Mouse (Mus musculus) embryonic stem cell, embryonic (primary cell): ENCODE data around the gene Pdzd7.

Source experiments
- CTCF ChIA-PET, 4 experiments: fragments of 300-600 bp in 2 of 4; fragments of 350-600 bp in 2 of 4; sonication (Branson Sonifier 250); formaldehyde crosslinking; loops; one replicate each; lab custom pipeline; 2022; ENCODE audit warnings: inconsistent platforms in 2 of 4; lab: Charles Lee
- POLR2A ChIA-PET, 4 experiments: fragments of 300-600 bp in 2 of 4; fragments of 350-600 bp in 2 of 4; sonication (Branson Sonifier 250); formaldehyde crosslinking; loops; one replicate each; lab custom pipeline; 2022; ENCODE audit warnings: antibody characterized with exemption in 4 of 4, inconsistent platforms in 1 of 4; lab: Charles Lee

Pdzd7 gene

GRCm38 (mm10) chr19:45067758-45068510 lies 22.4 kb upstream of the Pdzd7 start:
- ChIA-PET POLR2A (interaction anchor here in 2 of 4 experiments (0.7 to 1.8 kb wide), 5 partner anchors 7 to 93 kb away, joined by 3 to 6 read pairs (median 4); partner anchors contain the start of genes Kazald1 (in 1 of the 2) and Sfxn3 (in 1 of the 2)), CTCF (interaction anchor here in 2 of 4 experiments (0.9 to 2.8 kb wide), 5 partner anchors 9 to 93 kb away, joined by 3 to 13 read pairs (median 4); partner anchors contain the start of gene Sfxn3 (in 1 of the 2))

GRCm38 (mm10) chr19:45067170-45067569 lies 21.7 kb upstream of the Pdzd7 start:
- ChIA-PET POLR2A (interaction anchor here in 2 of 4 experiments (0.7 to 1.8 kb wide), 6 partner anchors 8 to 94 kb away, joined by 3 to 6 read pairs (median 4); partner anchors contain the start of genes Kazald1 (in 1 of the 2) and Sfxn3 (in 1 of the 2)), CTCF (interaction anchor here in 2 of 4 experiments (0.9 to 2.8 kb wide), 4 partner anchors 9 to 94 kb away, joined by 3 to 13 read pairs (median 4); partner anchors contain the start of gene Sfxn3 (in 1 of the 2))

- POLR2A ChIA-PET, result interaction anchor here (0.6 to 3.7 kb wide), 13 partner anchors 10 to 134 kb away, joined by 3 to 59 read pairs (median 4); partner anchors contain the start of genes Kazald1 (in 4 of the 4) and Slf2 (in 1 of the 4)
- CTCF ChIA-PET, result interaction anchor here (0.5 to 5.3 kb wide), 33 partner anchors 9 to 953 kb away, joined by 3 to 62 read pairs (median 6); partner anchors contain the start of genes Kazald1 (in 3 of the 4), Sfxn3 (in 2 of the 4), Lzts2 (in 1 of the 4) and Pdzd7 (in 1 of the 4)
Observed at GRCm38 (mm10) chr19:45065226-45065625, 19.7 kb upstream of the Pdzd7 start.

- POLR2A ChIA-PET, result interaction anchor here (0.5 to 3.7 kb wide), 16 partner anchors 10 to 245 kb away, joined by 3 to 59 read pairs (median 3); partner anchors contain the start of genes Kazald1 (in 3 of the 4) and Sfxn3 (in 1 of the 4)
Observed at GRCm38 (mm10) chr19:45063565-45064292, 18.2 kb upstream of the Pdzd7 start.

GRCm38 (mm10) chr19:45058841-45059240 lies 13.3 kb upstream of the Pdzd7 start:
- POLR2A ChIA-PET, result interaction anchor here (0.5 to 8.2 kb wide), 40 partner anchors 11 to 1202 kb away, joined by 3 to 116 read pairs (median 5); partner anchors contain the start of genes Kazald1 (in 3 of the 4), Sfxn3 (in 3 of the 4), Lzts2 (in 2 of the 4) and Pdzd7 (in 2 of the 4)

More at GRCm38 (mm10) chr19:45063565-45064292, 18.2 kb upstream of the Pdzd7 start:
- CTCF ChIA-PET, result interaction anchor here (0.5 to 5.3 kb wide), 43 partner anchors 7 to 1325 kb away, joined by 3 to 62 read pairs (median 4); partner anchors contain the start of genes Kazald1 (in 3 of the 4), Sfxn3 (in 2 of the 4), Lzts2 (in 1 of the 4) and Pdzd7 (in 1 of the 4)

GRCm38 (mm10) chr19:45058113-45058839 lies 12.8 kb upstream of the Pdzd7 start:
- POLR2A ChIA-PET, result interaction anchor here (0.5 to 8.2 kb wide), 61 partner anchors 9 to 1249 kb away, joined by 3 to 116 read pairs (median 4); partner anchors contain the start of genes Kazald1 (in 3 of the 4), Sfxn3 (in 3 of the 4), Lzts2 (in 2 of the 4) and Mrpl43 (in 2 of the 4)
- CTCF ChIA-PET, result interaction anchor here (0.5 to 7.7 kb wide), 41 partner anchors 8 to 236 kb away, joined by 3 to 138 read pairs (median 5); partner anchors contain the start of genes Kazald1 (in 4 of the 4), Sfxn3 (in 4 of the 4), Pdzd7 (in 1 of the 4) and Slf2 (in 1 of the 4)

More at GRCm38 (mm10) chr19:45058841-45059240, 13.3 kb upstream of the Pdzd7 start:
- CTCF ChIA-PET, result interaction anchor here (0.5 to 7.7 kb wide), 35 partner anchors 9 to 161 kb away, joined by 3 to 138 read pairs (median 6); partner anchors contain the start of genes Kazald1 (in 4 of the 4), Sfxn3 (in 4 of the 4), Pdzd7 (in 1 of the 4) and Slf2 (in 1 of the 4)

- CTCF ChIA-PET, result interaction anchor here (0.5 to 7.7 kb wide), 40 partner anchors 8 to 237 kb away, joined by 3 to 138 read pairs (median 6); partner anchors contain the start of genes Kazald1 (in 4 of the 4), Sfxn3 (in 4 of the 4), Lzts2 (in 1 of the 4) and Pdzd7 (in 1 of the 4)
- POLR2A ChIA-PET, result interaction anchor here in 3 of 4 experiments (0.6 to 8.2 kb wide), 57 partner anchors 10 to 1248 kb away, joined by 3 to 116 read pairs (median 5); partner anchors contain the start of genes Kazald1 (in 3 of the 3), Sfxn3 (in 3 of the 3), Lzts2 (in 2 of the 3) and Mrpl43 (in 2 of the 3)
Observed at GRCm38 (mm10) chr19:45057724-45058112, 12.2 kb upstream of the Pdzd7 start.

GRCm38 (mm10) chr19:45056908-45057698 lies 11.6 kb upstream of the Pdzd7 start:
- ChIA-PET CTCF (interaction anchor here (0.5 to 7.7 kb wide), 66 partner anchors 7 to 607 kb away, joined by 3 to 138 read pairs (median 6); partner anchors contain the start of genes Kazald1 (in 4 of the 4), Sfxn3 (in 4 of the 4), Tlx1 (in 2 of the 4) and Lzts2 (in 1 of the 4)), POLR2A (interaction anchor here in 3 of 4 experiments (0.6 to 8.2 kb wide), 49 partner anchors 9 to 342 kb away, joined by 3 to 116 read pairs (median 6); partner anchors contain the start of genes Kazald1 (in 3 of the 3), Sfxn3 (in 3 of the 3), Lzts2 (in 2 of the 3) and Pdzd7 (in 2 of the 3))

GRCm38 (mm10) chr19:45056364-45056763 lies 10.8 kb upstream of the Pdzd7 start:
- POLR2A ChIA-PET, result interaction anchor here in 3 of 4 experiments (0.7 to 8.2 kb wide), 27 partner anchors 9 to 387 kb away, joined by 3 to 116 read pairs (median 4); partner anchors contain the start of genes Sfxn3 (in 3 of the 3), Kazald1 (in 2 of the 3), Pdzd7 (in 2 of the 3) and Lzts2 (in 1 of the 3)

GRCm38 (mm10) chr19:45054892-45055690 lies 9.6 kb upstream of the Pdzd7 start:
- ChIA-PET POLR2A (interaction anchor here in 3 of 4 experiments (0.6 to 8.2 kb wide), 8 partner anchors 7 to 292 kb away, joined by 3 to 77 read pairs (median 3); partner anchors contain the start of genes Kazald1 (in 1 of the 3), Pdzd7 (in 1 of the 3) and Sfxn3 (in 1 of the 3)), CTCF (interaction anchor here (0.6 to 6.0 kb wide), 11 partner anchors 8 to 568 kb away, joined by 3 to 138 read pairs (median 5); partner anchors contain the start of genes Pdzd7 (in 1 of the 4) and Sfxn3 (in 1 of the 4))

More at GRCm38 (mm10) chr19:45056364-45056763, 10.8 kb upstream of the Pdzd7 start:
- CTCF ChIA-PET, result interaction anchor here (0.5 to 7.7 kb wide), 72 partner anchors 8 to 1282 kb away, joined by 3 to 138 read pairs (median 4); partner anchors contain the start of genes Sfxn3 (in 4 of the 4), Kazald1 (in 3 of the 4), Lzts2 (in 2 of the 4) and Tlx1 (in 2 of the 4)

GRCm38 (mm10) chr19:45053451-45053850 lies 7.9 kb upstream of the Pdzd7 start:
- ChIA-PET POLR2A (interaction anchor here in 3 of 4 experiments (0.5 to 1.8 kb wide), 7 partner anchors 12 to 108 kb away, joined by 3 to 9 read pairs (median 3); partner anchors contain the start of gene Kazald1 (in 2 of the 3)), CTCF (interaction anchor here (0.5 to 3.5 kb wide), 10 partner anchors 11 to 380 kb away, joined by 3 to 22 read pairs (median 5); no protein-coding TSS in a partner anchor)

- CTCF ChIA-PET, result interaction anchor here in 2 of 4 experiments (0.7 to 15.3 kb wide), 6 partner anchors 9 to 23 kb away, joined by 3 to 273 read pairs (median 58); no protein-coding TSS in a partner anchor
- POLR2A ChIA-PET, result interaction anchor here in 2 of 4 experiments (0.7 to 7.2 kb wide), 7 partner anchors 9 to 26 kb away, joined by 3 to 107 read pairs (median 6); partner anchors contain the start of gene Kazald1 (in 2 of the 2)
Observed at GRCm38 (mm10) chr19:45049523-45049922, 4.0 kb upstream of the Pdzd7 start.
